Mouse (Mus musculus) layer of hippocampus, adult 8-10 months (tissue): Measurements from ENCODE around the gene Acp2. TPM values are rescaled to one million over a fixed set of nuclear protein-coding genes. Genes with fewer than 3 reads are reported as not detected.

ENCODE experiments used
- DNase-seq, 2 experiments: peaks; one replicate each; pipeline ENCODE4 v3.0.0; 2022; ENCODE audit warnings: low spot score in 2 of 2
- total RNA-seq, 4 experiments: library from RNA; stranded (reverse); gene quantifications; 2 replicates each; pipeline ENCODE4 v1.2.4; 2022

Acp2 gene
- total RNA-seq = 10 to 100 TPM; 54.9 to 64.9 (median 59.8) TPM

- DNase-seq = peak; percentile 93 to 97
These were observed at the start of gene Acp2, which contains the start of gene Nr1h3 for GRCm38 (mm10) chr2:91202222-91202971. TSS of gene Acp2 (plus strand) at chr2:91202885. TSS of gene Nr1h3 (minus strand) at chr2:91202834.

- no peak for DNase-seq
These were observed 49.8 kb upstream of the Acp2 start for GRCm38 (mm10) chr2:91152885-91153377.

- DNase-seq = no peak
These were observed 48.6 kb upstream of the Acp2 start for GRCm38 (mm10) chr2:91154091-91154490.

- no peak for DNase-seq
These were observed 45.5 kb upstream of the Acp2 start for GRCm38 (mm10) chr2:91157002-91157752.

- DNase-seq = no peak
These were observed 42.1 kb upstream of the Acp2 start for GRCm38 (mm10) chr2:91160591-91160990.

GRCm38 (mm10) chr2:91162952-91163351 lies 39.7 kb upstream of the Acp2 start:
- DNase-seq = no peak

GRCm38 (mm10) chr2:91163532-91163931 lies 39.2 kb upstream of the Acp2 start:
- no peak for DNase-seq

- DNase-seq = no peak
These were observed 37.7 kb upstream of the Acp2 start for GRCm38 (mm10) chr2:91164991-91165390.

- DNase-seq = no peak
These were observed 35.1 kb upstream of the Acp2 start for GRCm38 (mm10) chr2:91167629-91168028.

- no peak for DNase-seq
These were observed 32.9 kb upstream of the Acp2 start for GRCm38 (mm10) chr2:91169587-91170322.

GRCm38 (mm10) chr2:91175490-91175889 lies 27.2 kb upstream of the Acp2 start:
- DNase-seq = no peak

GRCm38 (mm10) chr2:91176234-91176633 lies 26.5 kb upstream of the Acp2 start:
- DNase-seq = no peak

- no peak for DNase-seq
These were observed 22.9 kb upstream of the Acp2 start for GRCm38 (mm10) chr2:91179825-91180224.

- DNase-seq = no peak
These were observed 22.0 kb upstream of the Acp2 start for GRCm38 (mm10) chr2:91180706-91181105.

GRCm38 (mm10) chr2:91182016-91182404 lies 20.7 kb upstream of the Acp2 start:
- DNase-seq = no peak

GRCm38 (mm10) chr2:91182405-91183147 lies 20.1 kb upstream of the Acp2 start:
- peak; percentile 77 to 85 for DNase-seq

- DNase-seq = peak; percentile 95 to 97
These were observed 19.6 kb upstream of the Acp2 start for GRCm38 (mm10) chr2:91183148-91183513.

GRCm38 (mm10) chr2:91183711-91184405 lies 18.8 kb upstream of the Acp2 start, which contains the start of gene Madd:
TSS of gene Madd (minus strand) at chr2:91183837.
- DNase-seq = no peak

GRCm38 (mm10) chr2:91186208-91186607 lies 16.5 kb upstream of the Acp2 start:
- DNase-seq = no peak

GRCm38 (mm10) chr2:91187431-91187830 lies 15.3 kb upstream of the Acp2 start:
- no peak for DNase-seq
